In the genomic region with DNA sequence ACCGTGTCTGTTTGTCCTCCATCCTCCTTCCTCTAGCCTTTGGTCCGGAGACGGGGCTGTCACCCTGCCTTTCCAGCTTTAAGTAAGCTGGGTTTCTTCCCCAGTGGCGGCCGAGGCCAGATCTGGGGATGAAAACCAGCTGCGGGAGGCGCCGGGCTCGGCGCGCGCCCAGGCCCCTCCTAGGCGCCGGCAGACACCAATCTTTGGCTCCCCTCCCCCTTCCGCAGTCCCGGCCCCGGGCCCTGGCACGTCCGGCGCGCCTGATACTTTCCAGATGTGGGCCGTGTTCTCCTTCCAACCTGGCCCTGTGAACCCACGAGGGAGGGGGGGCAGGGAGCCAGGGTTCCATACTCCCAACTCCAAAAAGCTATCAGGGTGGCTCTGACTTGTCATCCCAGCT, we compare ENCODE assay signal across 8 mouse cellular contexts. TPM values are rescaled to one million over a fixed set of nuclear protein-coding genes. Genes with fewer than 3 reads are reported as not detected.
A peak's percentile ranks its signal among the peaks of the same experiment; 100 is the strongest.
DNase-seq lines count a peak whose midpoint lies in the region; ATAC-seq lines count a peak whose summit lies in the region.

No protein-coding gene starts in this region.

- peaks cover 3% of the 10 kb centered on the region; the same call in 1 of the 2 replicates for H3K9me3 ChIP-seq in hindbrain, embryonic 16.5 days (ENCODE audit: control insufficient read depth, low read length)
- peaks cover 3% of the 10 kb centered on the region; the same call in 1 of the 2 replicates for H3K9me3 ChIP-seq in liver, embryonic 11.5 days (ENCODE audit: control insufficient read depth, low read length)

- peak overlapping the region; percentile 21; the same call in 1 of the 2 replicates for H3K4me2 ChIP-seq in hindbrain, embryonic 16.5 days (ENCODE audit: low read length)
- H3K4me2 ChIP-seq in liver, embryonic 11.5 days = peak overlapping the region; percentile 81

- peak; percentile 85 for DNase-seq in urinary bladder, postnatal 14 days (ENCODE audit: low spot score)
- no peak for DNase-seq in urinary bladder, adult 2 months (ENCODE audit: low spot score)
- DNase-seq in gastrocnemius, postnatal 10 days = peak; percentile 83
- DNase-seq in liver, embryonic 11.5 days (ENCODE audit: low spot score) = peak; percentile 81
- peak; percentile 57 for DNase-seq in ovary, postnatal 10 days (ENCODE audit: low spot score)
- no peak for DNase-seq in right cerebral cortex, adult 2 months (ENCODE audit: low spot score in 2 of 2)
- no peak for DNase-seq in spleen, postnatal 36 days (ENCODE audit: low spot score in 2 of 2)

- peaks cover 21% of the 10 kb centered on the region for H3K4me1 ChIP-seq in hindbrain, embryonic 16.5 days (ENCODE audit: control insufficient read depth, insufficient read depth, low read depth, low read length)
- peaks cover 15% of the 10 kb centered on the region for H3K4me1 ChIP-seq in liver, embryonic 11.5 days (replicated peaks; ENCODE audit: control insufficient read depth, insufficient read depth, low read length)

- no peak overlapping the region for H3K4me3 ChIP-seq in hindbrain, embryonic 16.5 days (ENCODE audit: low read length)
- no peak overlapping the region for H3K4me3 ChIP-seq in liver, embryonic 11.5 days (ENCODE audit: low read depth, low read length)

- H3K9ac ChIP-seq in hindbrain, embryonic 16.5 days (ENCODE audit: low read depth, low read length) = peak overlapping the region; percentile 23; the same call in 1 of the 2 replicates
- H3K9ac ChIP-seq in liver, embryonic 11.5 days (ENCODE audit: low read depth, low read length) = no peak overlapping the region

- H3K36me3 ChIP-seq in hindbrain, embryonic 16.5 days (ENCODE audit: control insufficient read depth, insufficient read depth, low read length) = peaks cover 6% of the 10 kb centered on the region; the same call in 1 of the 2 replicates
- peaks cover 6% of the 10 kb centered on the region for H3K36me3 ChIP-seq in liver, embryonic 11.5 days (ENCODE audit: control insufficient read depth, insufficient read depth, low read length)

- WGBS in hindbrain, embryonic 16.5 days = 2% methylated on average over 23 of the region's 23 CpGs
- WGBS in liver, embryonic 11.5 days = 4% methylated on average over 23 of the region's 23 CpGs

- H3K27ac ChIP-seq in hindbrain, embryonic 16.5 days (ENCODE audit: low read depth, low read length) = no peak overlapping the region
- peak overlapping the region; percentile 65; the same call in 1 of the 2 replicates for H3K27ac ChIP-seq in liver, embryonic 11.5 days (ENCODE audit: low read depth, low read length)

- H3K27me3 ChIP-seq in hindbrain, embryonic 16.5 days (replicated peaks; ENCODE audit: control insufficient read depth, insufficient read depth, low read length) = peaks cover 8% of the 10 kb centered on the region
- peaks cover 70% of the 10 kb centered on the region for H3K27me3 ChIP-seq in liver, embryonic 11.5 days (replicated peaks; ENCODE audit: control insufficient read depth, insufficient read depth, low read length)

- no peak for ATAC-seq in hindbrain, embryonic 16.5 days
- no peak for ATAC-seq in liver, embryonic 11.5 days (replicated peaks; ENCODE audit: low FRiP score)

RNA-seq across cellular contexts. Expression of a gene that starts 0.6 kb away (rescaled TPM):
- polyA plus RNA-seq in urinary bladder, adult 2 months (2012; rRNA removed) = 26.7 and 27.5 TPM in 2 replicates
- 1 to 10 TPM; 1.3 to 2.7 TPM for total RNA-seq in gastrocnemius, postnatal 10 days (2021)
- 1.5 and 1.6 TPM in 2 replicates for polyA plus RNA-seq in hindbrain, embryonic 16.5 days (2015; fragmentation: Nextera tagmentation; extraction: Ambion mirVana)
- polyA plus RNA-seq in liver, embryonic 11.5 days (2014; fragmentation: Nextera tagmentation; extraction: Ambion mirVana) = 1.8 and 3.3 TPM in 2 replicates

RNA-seq across cellular contexts. Expression of a gene that starts 15.3 kb away (rescaled TPM):
- polyA plus RNA-seq in urinary bladder, adult 2 months (2012; rRNA removed) = 3.9 and 5.1 TPM in 2 replicates
- total RNA-seq in gastrocnemius, postnatal 10 days (2021) = 1 to 10 TPM; 1.8 to 2.9 TPM
- 0.14 and 0.26 TPM in 2 replicates for polyA plus RNA-seq in hindbrain, embryonic 16.5 days (2015; fragmentation: Nextera tagmentation; extraction: Ambion mirVana)
- 1.2 and 1.3 TPM in 2 replicates for polyA plus RNA-seq in liver, embryonic 11.5 days (2014; fragmentation: Nextera tagmentation; extraction: Ambion mirVana)

RNA-seq across cellular contexts. Expression of a gene that starts 15.8 kb away (rescaled TPM):
- 61.5 and 82.9 TPM in 2 replicates for polyA plus RNA-seq in urinary bladder, adult 2 months (2012; rRNA removed)
- 10 to 100 TPM in 1 of 2 experiments, 1 to 10 TPM in 1; 9.5 to 10.9 TPM for total RNA-seq in gastrocnemius, postnatal 10 days (2021)
- 2.9 and 3.5 TPM in 2 replicates for polyA plus RNA-seq in hindbrain, embryonic 16.5 days (2015; fragmentation: Nextera tagmentation; extraction: Ambion mirVana)
- 2.5 and 2.6 TPM in 2 replicates for polyA plus RNA-seq in liver, embryonic 11.5 days (2014; fragmentation: Nextera tagmentation; extraction: Ambion mirVana)

RNA-seq across cellular contexts. Expression of a gene that starts 33.0 kb away (rescaled TPM):
- 182 and 223 TPM in 2 replicates for polyA plus RNA-seq in urinary bladder, adult 2 months (2012; rRNA removed)
- total RNA-seq in gastrocnemius, postnatal 10 days (2021) = 100 to 1,000 TPM; 255 to 271 TPM
- 419 and 442 TPM in 2 replicates for polyA plus RNA-seq in hindbrain, embryonic 16.5 days (2015; fragmentation: Nextera tagmentation; extraction: Ambion mirVana)
- 147 and 169 TPM in 2 replicates for polyA plus RNA-seq in liver, embryonic 11.5 days (2014; fragmentation: Nextera tagmentation; extraction: Ambion mirVana)

RNA-seq across cellular contexts. Expression of a gene that starts 48.2 kb away (rescaled TPM):
- polyA plus RNA-seq in urinary bladder, adult 2 months (2012; rRNA removed) = 19.2 and 24.4 TPM in 2 replicates
- 10 to 100 TPM in 1 of 2 experiments, 1 to 10 TPM in 1; 9.8 to 14.0 TPM for total RNA-seq in gastrocnemius, postnatal 10 days (2021)
- 5.2 and 6.5 TPM in 2 replicates for polyA plus RNA-seq in hindbrain, embryonic 16.5 days (2015; fragmentation: Nextera tagmentation; extraction: Ambion mirVana)
- polyA plus RNA-seq in liver, embryonic 11.5 days (2014; fragmentation: Nextera tagmentation; extraction: Ambion mirVana) = 7.6 and 8.4 TPM in 2 replicates

Comparison
In these comparisons a context has a peak if more than half of its experiments do, and no peak if none do; other contexts are left out.
1. DNase-seq: peak in urinary bladder, postnatal 14 days (single experiment), gastrocnemius, postnatal 10 days (single experiment), liver, embryonic 11.5 days (single experiment) and ovary, postnatal 10 days (single experiment); none in urinary bladder, adult 2 months (single experiment), right cerebral cortex, adult 2 months (0 of 2) and spleen, postnatal 36 days (0 of 2).
2. RNA of a gene that starts 15.8 kb away (polyA plus RNA-seq): 61.5 to 82.9 TPM in urinary bladder, adult 2 months; 2.9 to 3.5 TPM in hindbrain, embryonic 16.5 days and 2.5 to 2.6 TPM in liver, embryonic 11.5 days; every median in the first group is over 10 times any median in the second.